Mouse (Mus musculus): ENCODE results near the gene Ly6g6c.

DNA sequence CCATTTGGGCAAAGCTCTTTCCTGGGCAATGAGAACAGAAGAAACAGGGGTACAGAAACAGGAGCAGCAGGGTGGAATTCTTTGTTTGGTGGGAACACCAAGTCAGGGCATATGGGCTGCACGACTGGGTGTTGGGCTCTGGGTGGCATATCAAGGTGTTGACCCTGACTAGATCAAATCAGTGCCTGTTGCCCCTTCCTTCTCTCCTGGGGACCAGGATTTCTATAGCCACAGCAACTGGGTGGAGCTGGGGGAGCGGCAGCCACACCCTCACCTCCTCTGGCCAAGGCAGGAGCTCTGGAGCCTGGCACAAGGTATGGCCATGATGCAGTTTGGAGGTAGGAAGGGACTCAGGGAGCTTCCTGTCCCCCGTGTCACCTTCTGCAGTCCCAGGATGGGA, 47.0 kb upstream of the Ly6g6c start:
- TF ChIP-seq CTCF (IDR thresholded peaks at IDR 0.05; ENCODE audit: control insufficient read depth, insufficient read depth, insufficient replicate concordance, low read depth, low read length), result no peak
- no peak for TF ChIP-seq POLR2A (IDR thresholded peaks at IDR 0.05; ENCODE audit: control insufficient read depth, low read depth, low read length)
